Mouse (Mus musculus) natural killer cell, adult 2 months (primary cell): ENCODE data around the gene Zfp811.
"Not testable (repeated sequence)": the region's sequence is repeated elsewhere in the genome, so short reads cannot be mapped to it uniquely, and the experiment has no call there.

Source experiments
- DNase-seq, 2 experiments: peaks; one replicate each; pipeline ENCODE4 v3.0.0; 2022; ENCODE audit warnings: low spot score in 2 of 2

Zfp811 gene

GRCm38 (mm10) chr17:32809544-32810374, at the start of gene Zfp811:
Gene Zfp811, minus strand, starts transcription at chr17:32809931.
- DNase-seq = no peak

GRCm38 (mm10) chr17:32856713-32857112, 47.0 kb upstream of the Zfp811 start:
- DNase-seq = not testable (repeated sequence)

- DNase-seq = no peak
These were observed 41.9 kb upstream of the Zfp811 start for GRCm38 (mm10) chr17:32851581-32851980.

GRCm38 (mm10) chr17:32841388-32841787, 31.7 kb upstream of the Zfp811 start:
- no peak for DNase-seq

- DNase-seq = no peak
These were observed 29.5 kb upstream of the Zfp811 start for GRCm38 (mm10) chr17:32839083-32839802.

- no peak for DNase-seq
These were observed 20.7 kb upstream of the Zfp811 start for GRCm38 (mm10) chr17:32830418-32830782.

- DNase-seq = peak; percentile 62 to 64
These were observed 20.0 kb upstream of the Zfp811 start, which contains the start of gene Zfp799 for GRCm38 (mm10) chr17:32829540-32830417. Gene Zfp799, minus strand, starts transcription at chr17:32830261.

GRCm38 (mm10) chr17:32816074-32816784, 6.5 kb upstream of the Zfp811 start:
- no peak for DNase-seq

GRCm38 (mm10) chr17:32814136-32814535, 4.4 kb upstream of the Zfp811 start:
- DNase-seq = no peak

- DNase-seq = no peak
These were observed 917 bp upstream of the Zfp811 start for GRCm38 (mm10) chr17:32810648-32811047.

GRCm38 (mm10) chr17:32808921-32809320, 810 bp downstream of the Zfp811 start:
- no peak for DNase-seq

- no peak for DNase-seq
These were observed 20.5 kb downstream of the Zfp811 start for GRCm38 (mm10) chr17:32789244-32789643.

GRCm38 (mm10) chr17:32788576-32788975, 21.2 kb downstream of the Zfp811 start:
- DNase-seq = no peak

- DNase-seq = peak; percentile 84 to 85
These were observed 21.6 kb downstream of the Zfp811 start, which contains the start of gene Zfp871 for GRCm38 (mm10) chr17:32788094-32788559. Gene Zfp871, minus strand, starts transcription at chr17:32788287.

GRCm38 (mm10) chr17:32787436-32788093, 22.2 kb downstream of the Zfp811 start:
- no peak for DNase-seq

- no peak for DNase-seq
These were observed 22.8 kb downstream of the Zfp811 start for GRCm38 (mm10) chr17:32786944-32787343.

- DNase-seq = no peak
These were observed 24.1 kb downstream of the Zfp811 start for GRCm38 (mm10) chr17:32785656-32786055.

- DNase-seq = no peak
These were observed 32.2 kb downstream of the Zfp811 start for GRCm38 (mm10) chr17:32777564-32777963.

- DNase-seq = peak in 1 of 2 experiments; percentile 20
These were observed 38.5 kb downstream of the Zfp811 start for GRCm38 (mm10) chr17:32771213-32771612.

GRCm38 (mm10) chr17:32766422-32766821, 43.3 kb downstream of the Zfp811 start:
- no peak for DNase-seq
